Mouse (Mus musculus): ENCODE results near the gene Cyp27b1. TPM values are rescaled to one million over a fixed set of nuclear protein-coding genes. Genes with fewer than 3 reads are reported as not detected.

Gene Cyp27b1
- polyA plus RNA-seq, 1 experiment, result 0.20 TPM

DNA sequence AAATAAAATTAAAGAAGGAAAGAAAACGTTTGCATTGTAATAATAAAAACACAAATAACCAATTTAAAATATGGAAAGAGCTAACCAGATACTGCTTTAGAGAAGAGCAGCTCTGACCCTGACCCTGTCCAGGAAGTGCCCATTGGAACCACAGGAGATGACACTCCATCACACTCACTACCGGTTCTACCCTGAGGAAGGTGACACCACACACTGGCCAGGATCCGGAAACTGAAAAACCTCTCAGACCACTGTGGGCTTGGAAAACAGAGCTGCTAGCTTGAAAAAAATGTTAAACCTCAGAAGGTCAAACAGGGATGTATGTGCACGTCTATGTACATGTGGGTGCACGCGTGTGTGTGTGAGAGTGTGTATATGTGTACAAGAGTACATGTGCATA, 53.1 kb downstream of the Cyp27b1 start:
- H3K27me3 ChIP-seq (ENCODE audit: control insufficient read depth, insufficient read depth, insufficient read length), result no peaks in the 10 kb centered on the region
- H3K4me3 ChIP-seq (ENCODE audit: insufficient read depth, poor library complexity, severe bottlenecking), result no peak overlapping the region
- H3K79me3 ChIP-seq (ENCODE audit: low read depth), result no peaks in the 10 kb centered on the region
- no peaks in the 10 kb centered on the region for H3K79me2 ChIP-seq (ENCODE audit: control insufficient read depth, insufficient read depth)
- peaks cover 8% of the 10 kb centered on the region for H3K36me3 ChIP-seq (ENCODE audit: control insufficient read depth, insufficient read depth)
- TF ChIP-seq FOSL1 (IDR thresholded peaks at IDR 0.05; ENCODE audit: insufficient read depth, low read length, poor library complexity, severe bottlenecking) (no peak), MAX (IDR thresholded peaks at IDR 0.05) (no peak), MYOG (IDR thresholded peaks at IDR 0.05; ENCODE audit: control insufficient read depth, extremely low read depth, insufficient read length) (no peak), CEBPB (IDR thresholded peaks at IDR 0.05; ENCODE audit: low read depth) (no peak), MYOD1 (IDR thresholded peaks at IDR 0.05; ENCODE audit: control insufficient read depth, insufficient read length, low read depth) (no peak), USF1 (IDR thresholded peaks at IDR 0.05; ENCODE audit: low read depth) (no peak), CTCF (IDR thresholded peaks at IDR 0.05; ENCODE audit: control insufficient read depth, insufficient read depth, insufficient read length) (no peak)
- H3ac ChIP-seq (ENCODE audit: control insufficient read depth, insufficient read length, low read depth), result no peak overlapping the region

Small RNAs within 50 kb of the gene (microRNA-seq; reads per million reads assigned to microRNA genes)
- gene Mir546 (ENCODE audit: borderline microRNAs expressed), result not detected

Other genes with a start within 250 kb of the Cyp27b1 start
- gene Atp23, start 146.9 kb upstream of the Cyp27b1 start, polyA plus RNA-seq (2012; fragmentation: generic; extraction: Trizol), result 13.4 TPM
- gene Ctdsp2, start 69.5 kb upstream of the Cyp27b1 start, polyA plus RNA-seq (2012; fragmentation: generic; extraction: Trizol), result 57.5 TPM
- gene Avil, start 47.5 kb upstream of the Cyp27b1 start, polyA plus RNA-seq (2012; fragmentation: generic; extraction: Trizol), result 0.13 TPM
- 66.0 TPM for gene Tsfm, start 17.4 kb upstream of the Cyp27b1 start, polyA plus RNA-seq (2012; fragmentation: generic; extraction: Trizol)
- gene Mettl1, start 6.8 kb upstream of the Cyp27b1 start, polyA plus RNA-seq (2012; fragmentation: generic; extraction: Trizol), result 31.3 TPM
- 0.22 TPM for gene Eef1akmt3, start 6.7 kb upstream of the Cyp27b1 start, polyA plus RNA-seq (2012; fragmentation: generic; extraction: Trizol)
- 3.0 TPM for gene March9, start 11.9 kb downstream of the Cyp27b1 start, polyA plus RNA-seq (2012; fragmentation: generic; extraction: Trizol)
- gene Cdk4, start 15.3 kb downstream of the Cyp27b1 start, polyA plus RNA-seq (2012; fragmentation: generic; extraction: Trizol), result 714 TPM
- gene Tspan31, start 22.0 kb downstream of the Cyp27b1 start, polyA plus RNA-seq (2012; fragmentation: generic; extraction: Trizol), result 118 TPM
- gene Agap2, start 27.0 kb downstream of the Cyp27b1 start, polyA plus RNA-seq (2012; fragmentation: generic; extraction: Trizol), result 3.2 TPM
- gene Os9, start 72.9 kb downstream of the Cyp27b1 start, polyA plus RNA-seq (2012; fragmentation: generic; extraction: Trizol), result 35.6 TPM
- 23.8 TPM for gene B4galnt1, start 117.0 kb downstream of the Cyp27b1 start, polyA plus RNA-seq (2012; fragmentation: generic; extraction: Trizol)
- 2.9 TPM for gene Slc26a10, start 132.4 kb downstream of the Cyp27b1 start, polyA plus RNA-seq (2012; fragmentation: generic; extraction: Trizol)
- 31.8 TPM for gene Arhgef25, start 141.8 kb downstream of the Cyp27b1 start, polyA plus RNA-seq (2012; fragmentation: generic; extraction: Trizol)
- gene Dtx3, start 147.5 kb downstream of the Cyp27b1 start, polyA plus RNA-seq (2012; fragmentation: generic; extraction: Trizol), result 24.4 TPM
- gene Pip4k2c, start 163.3 kb downstream of the Cyp27b1 start, polyA plus RNA-seq (2012; fragmentation: generic; extraction: Trizol), result 25.8 TPM
- 0.29 TPM for gene Kif5a, start 215.1 kb downstream of the Cyp27b1 start, polyA plus RNA-seq (2012; fragmentation: generic; extraction: Trizol)
- gene Dctn2, start 218.1 kb downstream of the Cyp27b1 start, polyA plus RNA-seq (2012; fragmentation: generic; extraction: Trizol), result 170 TPM
- gene Mbd6, start 240.8 kb downstream of the Cyp27b1 start, polyA plus RNA-seq (2012; fragmentation: generic; extraction: Trizol), result 15.2 TPM